Mouse (Mus musculus) myocyte (in vitro differentiated cells): ENCODE data around the gene Rffl. TPM values are rescaled to one million over a fixed set of nuclear protein-coding genes. Genes with fewer than 3 reads are reported as not detected.

Experiments used
- H3K27me3 ChIP-seq: one replicate; pipeline ENCODE4 v1.6.1; 2011; ENCODE audit not compliant: control insufficient read depth, insufficient read depth, insufficient read length
- H3K36me3 ChIP-seq: one replicate; pipeline ENCODE4 v1.6.1; 2011; ENCODE audit not compliant: control insufficient read depth, insufficient read depth
- H3K4me2 ChIP-seq: one replicate; pipeline ENCODE4 v1.6.1; 2011; ENCODE audit warnings: low read depth, control low read depth
- H3K4me3 ChIP-seq: one replicate; pipeline ENCODE4 v1.5.1; 2011; ENCODE audit warnings: mild to moderate bottlenecking, control low read depth, moderate library complexity
- H3K79me2 ChIP-seq: one replicate; pipeline ENCODE4 v1.6.1; 2011; ENCODE audit not compliant: control insufficient read depth, insufficient read depth
- H3ac ChIP-seq: one replicate; pipeline ENCODE4 v1.6.1; 2011; ENCODE audit not compliant: control insufficient read depth, insufficient read length
- CEBPB ChIP-seq: IDR thresholded peaks from 2 replicates; pipeline ENCODE4 v1.6.1; 2011; ENCODE audit warnings: mild to moderate bottlenecking, moderate library complexity; ENCODE audit not compliant: poor library complexity, insufficient read depth, severe bottlenecking
- E2F4 ChIP-seq: IDR thresholded peaks from one replicate; pipeline ENCODE4 v1.6.1; 2011; ENCODE audit warnings: mild to moderate bottlenecking, control low read depth, moderate library complexity; ENCODE audit not compliant: insufficient read depth
- MAX ChIP-seq: IDR thresholded peaks from one replicate; pipeline ENCODE4 v1.6.1; 2011; ENCODE audit warnings: low read depth, mild to moderate bottlenecking, control low read depth
- MYOD1 ChIP-seq, 3 experiments: IDR thresholded peaks; one replicate each; pipeline ENCODE4 v1.6.1; 2011; ENCODE audit warnings: control low read depth in 2 of 3, low read depth in 2 of 3, mild to moderate bottlenecking in 2 of 3, moderate library complexity in 1 of 3; ENCODE audit not compliant: insufficient read length in 2 of 3, control insufficient read depth in 1 of 3
- MYOG ChIP-seq, 3 experiments: IDR thresholded peaks; one replicate each; pipeline ENCODE4 v1.6.1; 2011; ENCODE audit warnings: control low read depth in 2 of 3, low read depth in 2 of 3, mild to moderate bottlenecking in 2 of 3; ENCODE audit not compliant: insufficient read length in 2 of 3, control insufficient read depth in 1 of 3, insufficient read depth in 1 of 3
- POLR2A ChIP-seq: IDR thresholded peaks from one replicate; pipeline ENCODE4 v1.6.1; 2011; ENCODE audit warnings: low read depth, mild to moderate bottlenecking, control low read depth, moderate library complexity; ENCODE audit not compliant: insufficient read length
- POLR2AphosphoS2 ChIP-seq: IDR thresholded peaks from one replicate; pipeline ENCODE4 v1.6.1; 2011; ENCODE audit warnings: low read depth, control low read depth; ENCODE audit not compliant: insufficient read length
- REST ChIP-seq: IDR thresholded peaks from one replicate; pipeline ENCODE4 v1.6.1; 2011; ENCODE audit warnings: mild to moderate bottlenecking, control low read depth, moderate library complexity; ENCODE audit not compliant: insufficient read depth, insufficient read length
- SRF ChIP-seq: IDR thresholded peaks from one replicate; pipeline ENCODE4 v1.6.1; 2011; ENCODE audit warnings: low read depth; ENCODE audit not compliant: control insufficient read depth, insufficient read length
- TCF12 ChIP-seq: IDR thresholded peaks from one replicate; pipeline ENCODE4 v1.6.1; 2011; ENCODE audit warnings: mild to moderate bottlenecking, control low read depth; ENCODE audit not compliant: poor library complexity, insufficient read depth, severe bottlenecking
- TCF3 ChIP-seq: IDR thresholded peaks from one replicate; pipeline ENCODE4 v1.6.1; 2011; ENCODE audit warnings: low read depth, control low read depth; ENCODE audit not compliant: insufficient read length
- USF1 ChIP-seq: IDR thresholded peaks from one replicate; pipeline ENCODE4 v1.6.1; 2011; ENCODE audit warnings: low read depth, mild to moderate bottlenecking, control low read depth, moderate library complexity
- polyA plus RNA-seq: library from polyadenylated mRNA; unstranded; fragments of >200 nt; fragmentation: generic; extraction: Trizol; gene quantifications from one replicate; pipeline ENCODE4 v1.2.1, GENCODE M21; 2012; ENCODE audit warnings: missing spikeins

Gene Rffl
- polyA plus RNA-seq, 1 experiment = 1.8 TPM

GRCm38 (mm10) chr11:82763261-82763660, 107.7 kb downstream of the Rffl start:
- H3K4me2 ChIP-seq = peak overlapping the region; percentile 94
- H3K36me3 ChIP-seq = no peaks in the 10 kb centered on the region
- peaks cover 27% of the 10 kb centered on the region for H3K79me2 ChIP-seq
- H3ac ChIP-seq = peak overlapping the region; percentile 87
- peaks cover 10% of the 10 kb centered on the region for H3K27me3 ChIP-seq
- TF ChIP-seq E2F4 (no peak), MYOG (IDR thresholded peaks at IDR 0.05; ENCODE audit: control insufficient read depth in 1 of 3, insufficient read depth in 1 of 3, insufficient read length in 2 of 3, low read depth in 2 of 3) (no peak), CEBPB (no peak), SRF (no peak), MAX (no peak), TCF12 (no peak), POLR2A (no peak), MYOD1 (IDR thresholded peaks at IDR 0.05; ENCODE audit: control insufficient read depth in 1 of 3, insufficient read length in 2 of 3, low read depth in 2 of 3) (no peak), USF1 (no peak), REST (no peak), POLR2AphosphoS2 (no peak)
- H3K4me3 ChIP-seq = peak overlapping the region; percentile 87

- H3K27me3 ChIP-seq = peaks cover 16% of the 10 kb centered on the region
- no peaks in the 10 kb centered on the region for H3K36me3 ChIP-seq
- H3K4me2 ChIP-seq = no peak overlapping the region
- H3K4me3 ChIP-seq = no peak overlapping the region
- H3ac ChIP-seq = no peak overlapping the region
- H3K79me2 ChIP-seq = peaks cover 27% of the 10 kb centered on the region
- TF ChIP-seq USF1 (no peak), TCF12 (no peak), POLR2A (no peak), MYOG (IDR thresholded peaks at IDR 0.05; ENCODE audit: control insufficient read depth in 1 of 3, insufficient read depth in 1 of 3, insufficient read length in 2 of 3, low read depth in 2 of 3) (no peak), MAX (no peak), SRF (no peak), CEBPB (no peak), E2F4 (no peak), MYOD1 (IDR thresholded peaks at IDR 0.05; ENCODE audit: control insufficient read depth in 1 of 3, insufficient read length in 2 of 3, low read depth in 2 of 3) (no peak), REST (no peak), TCF3 (no peak), POLR2AphosphoS2 (no peak)
These were observed 108.7 kb downstream of the Rffl start for GRCm38 (mm10) chr11:82762286-82762829.

GRCm38 (mm10) chr11:82755919-82756318, 115.1 kb downstream of the Rffl start:
- Histone ChIP-seq H3K4me2 (no peak overlapping the region), H3ac (no peak overlapping the region), H3K4me3 (no peak overlapping the region), H3K36me3 (no peaks in the 10 kb centered on the region), H3K27me3 (peaks cover 27% of the 10 kb centered on the region), H3K79me2 (no peaks in the 10 kb centered on the region)
- TF ChIP-seq TCF12 (no peak), REST (no peak), POLR2A (no peak), MYOD1 (IDR thresholded peaks at IDR 0.05; ENCODE audit: control insufficient read depth in 1 of 3, insufficient read length in 2 of 3, low read depth in 2 of 3) (no peak), MYOG (IDR thresholded peaks at IDR 0.05; ENCODE audit: control insufficient read depth in 1 of 3, insufficient read depth in 1 of 3, insufficient read length in 2 of 3, low read depth in 2 of 3) (no peak), USF1 (no peak), SRF (no peak), MAX (no peak), CEBPB (no peak), POLR2AphosphoS2 (no peak), E2F4 (no peak)

Other genes with a start within 250 kb of the Rffl start
- 0.30 TPM for gene Cct6b, start 106.9 kb downstream of the Rffl start, polyA plus RNA-seq
- 13.2 TPM for gene Zfp830, start 106.9 kb downstream of the Rffl start, polyA plus RNA-seq
- 16.7 TPM for gene Lig3, start 90.1 kb downstream of the Rffl start, polyA plus RNA-seq
- 9.1 TPM for gene Rad51d, start 19.4 kb upstream of the Rffl start, polyA plus RNA-seq
- gene Fndc8, start 20.9 kb upstream of the Rffl start, polyA plus RNA-seq = 0.04 TPM
- gene Nle1, start 37.2 kb upstream of the Rffl start, polyA plus RNA-seq = 33.7 TPM
- 99.6 TPM for gene Unc45b, start 39.3 kb upstream of the Rffl start, polyA plus RNA-seq
- 0.11 TPM for gene Slfn5, start 80.1 kb upstream of the Rffl start, polyA plus RNA-seq
- gene Slfn9, start 120.6 kb upstream of the Rffl start, polyA plus RNA-seq = 0.22 TPM
- not detected for gene Slfn8, start 149.6 kb upstream of the Rffl start, polyA plus RNA-seq
- gene Slfn2, start 193.9 kb upstream of the Rffl start, polyA plus RNA-seq = 0.11 TPM
- gene Slfn1, start 245.6 kb upstream of the Rffl start, polyA plus RNA-seq = not detected